Mouse (Mus musculus): ENCODE measurements at regions not wholly inside any gene's neighbourhood (a gene's known extent, or its start where the extent isn't known, plus 50 kb on each side); places are given as distances from the start of the nearest gene placed in this dataset.
A peak's percentile ranks its signal among the peaks of the same experiment; 100 is the strongest.

DNA sequence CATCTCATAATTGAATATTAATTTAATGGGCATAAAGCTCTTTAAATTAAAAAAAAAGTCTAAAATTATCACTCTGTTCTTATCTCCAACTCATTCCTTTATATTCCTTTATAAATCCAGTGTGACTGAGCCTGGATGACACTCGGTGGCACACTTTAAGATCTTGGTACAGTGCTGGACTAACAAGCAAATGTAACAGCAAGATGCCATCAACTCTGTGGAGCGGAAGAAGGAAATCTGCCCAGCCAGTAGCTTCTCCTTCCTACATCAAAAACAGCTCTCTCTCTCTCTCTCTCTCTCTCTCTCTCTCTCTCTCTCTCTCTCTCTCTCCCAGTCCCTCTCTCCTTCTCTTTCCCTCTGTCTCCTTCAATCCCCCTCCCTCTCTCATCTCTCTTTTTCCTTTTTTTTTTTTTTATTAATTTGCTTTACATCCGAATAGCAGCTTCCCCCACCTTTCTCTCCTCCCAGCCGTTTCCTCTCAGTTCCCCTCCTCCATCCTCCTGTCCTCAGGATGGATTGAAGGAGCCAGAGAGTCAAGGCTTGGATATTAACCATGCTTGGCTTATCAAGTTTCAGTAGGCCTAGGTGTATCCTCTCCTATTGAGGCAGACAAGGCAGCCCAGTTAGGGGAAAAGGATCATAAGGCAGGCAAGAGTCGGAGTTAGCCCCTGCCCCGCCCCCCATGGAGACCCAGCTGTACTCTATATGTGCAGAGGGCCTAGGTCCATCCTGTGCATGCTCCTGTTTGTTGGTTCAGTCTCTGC lies 130.4 kb upstream of the Tmtc2 start:
- DNase-seq: no peak

DNA sequence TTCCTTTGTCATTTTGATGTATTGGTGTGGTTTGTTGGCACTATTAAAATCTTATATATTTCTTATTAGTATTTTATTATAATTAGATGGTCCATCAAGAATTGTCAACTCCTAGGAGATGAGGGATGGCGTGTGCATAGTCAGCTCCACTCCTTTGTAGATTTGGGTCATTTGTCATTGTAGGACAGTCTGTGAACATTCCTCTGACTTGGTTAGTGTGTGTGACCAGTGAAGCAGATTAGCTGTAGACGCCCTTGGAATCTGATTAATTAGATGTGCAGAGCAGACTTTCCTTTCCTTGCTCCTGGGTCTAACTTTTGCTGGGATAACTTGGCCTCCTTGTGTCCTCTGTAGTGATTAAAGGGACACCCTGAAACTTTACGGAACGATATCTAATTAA lies 118.9 kb upstream of the Tmtc2 start:
- no peak for DNase-seq

DNA sequence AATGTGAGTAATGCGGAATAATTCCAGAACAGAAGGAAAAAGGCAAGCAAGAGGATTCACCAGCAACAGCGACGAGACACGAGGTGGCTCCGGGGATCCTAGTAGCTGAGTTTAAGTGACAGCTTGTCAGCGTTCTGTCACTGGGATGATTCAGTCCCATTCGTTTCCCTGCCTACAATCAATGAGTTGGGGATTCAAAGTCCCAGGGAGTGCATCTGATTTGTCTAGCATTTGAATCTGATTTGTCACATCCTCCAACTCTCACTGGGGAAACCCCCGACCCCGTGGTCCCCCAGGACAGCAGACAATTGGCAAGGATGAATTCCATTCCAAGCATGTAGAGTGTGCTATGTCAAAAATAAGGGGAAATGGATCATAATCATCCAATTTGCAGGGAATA lies 115.1 kb upstream of the Tmtc2 start:
- no peak for DNase-seq

DNA sequence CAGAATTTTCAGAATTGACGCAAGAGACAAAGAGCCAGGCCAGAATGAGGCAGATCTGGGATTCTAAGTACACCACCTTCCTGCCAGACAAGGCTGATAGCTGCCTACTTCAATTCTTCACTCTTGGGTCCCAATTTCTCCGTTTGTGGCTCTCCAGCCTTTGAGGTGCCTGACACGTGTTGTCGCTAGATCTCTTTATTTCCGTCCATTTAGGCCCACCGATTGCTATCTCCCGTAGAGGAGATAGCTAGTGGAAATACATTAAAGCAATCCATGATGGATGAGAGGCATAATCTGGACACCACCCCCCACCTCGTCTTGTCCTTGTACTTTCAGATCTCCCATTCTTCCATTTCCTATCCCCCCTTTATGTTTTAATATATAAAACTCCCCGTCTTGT lies 114.6 kb upstream of the Tmtc2 start:
- DNase-seq: no peak

DNA sequence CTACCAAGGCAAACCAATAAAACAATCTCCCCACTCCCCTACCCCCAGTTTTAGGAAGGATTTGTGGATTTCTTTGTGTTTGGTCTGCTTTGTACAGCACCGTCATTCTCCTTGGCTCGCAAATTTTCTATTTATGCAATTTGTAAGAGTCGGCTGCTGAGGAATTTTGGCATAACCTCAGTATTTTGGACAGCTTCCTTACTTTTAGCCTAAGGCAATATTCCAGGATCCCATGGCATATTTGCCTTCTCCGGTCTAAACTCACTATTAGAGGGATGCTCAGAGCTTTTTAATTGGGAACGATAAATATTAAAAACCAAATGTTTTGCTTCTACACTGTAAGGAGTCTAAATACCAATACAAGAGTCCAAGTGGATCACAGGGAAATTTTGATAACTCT lies 112.6 kb upstream of the Tmtc2 start:
- no peak for DNase-seq

DNA sequence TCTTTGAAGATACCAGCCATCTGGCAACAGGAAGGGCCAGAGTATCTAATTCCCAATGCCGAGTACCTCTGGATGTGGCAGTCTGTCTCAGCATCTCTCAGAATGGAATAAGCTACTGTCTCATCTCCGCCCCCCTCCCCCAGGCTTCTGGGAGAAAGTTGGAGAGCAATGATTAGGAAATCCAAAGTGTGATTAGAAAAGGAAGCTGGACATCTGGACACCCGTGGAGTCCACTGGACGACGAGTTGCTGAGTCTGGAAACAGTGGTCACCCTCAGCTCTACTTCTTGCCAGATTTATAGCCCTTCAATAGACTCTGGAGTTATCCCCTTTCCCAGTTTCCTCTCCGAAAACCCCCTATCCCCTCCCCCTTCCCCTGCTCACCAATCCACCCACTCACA lies 105.3 kb upstream of the Tmtc2 start:
- no peak for DNase-seq

DNA sequence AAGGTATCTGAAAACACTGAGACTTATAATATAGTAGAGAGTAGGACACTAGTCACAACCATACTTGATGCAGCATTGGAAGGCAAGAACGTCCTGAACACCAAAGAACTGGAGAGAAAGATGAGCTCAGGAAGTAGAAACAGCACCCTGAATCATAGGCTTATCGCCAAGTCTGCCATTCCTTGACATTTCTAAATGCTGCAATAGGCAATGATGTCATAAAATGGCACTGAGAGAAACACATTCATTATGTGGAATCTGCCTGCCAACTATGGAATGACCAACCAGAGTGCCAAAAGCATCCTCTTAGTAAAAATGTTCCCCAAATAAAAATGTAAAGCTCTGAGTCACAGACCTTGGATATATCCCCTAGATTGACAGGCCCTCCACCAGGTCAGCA lies 92.7 kb upstream of the Tmtc2 start:
- peak; percentile 25 for DNase-seq

DNA sequence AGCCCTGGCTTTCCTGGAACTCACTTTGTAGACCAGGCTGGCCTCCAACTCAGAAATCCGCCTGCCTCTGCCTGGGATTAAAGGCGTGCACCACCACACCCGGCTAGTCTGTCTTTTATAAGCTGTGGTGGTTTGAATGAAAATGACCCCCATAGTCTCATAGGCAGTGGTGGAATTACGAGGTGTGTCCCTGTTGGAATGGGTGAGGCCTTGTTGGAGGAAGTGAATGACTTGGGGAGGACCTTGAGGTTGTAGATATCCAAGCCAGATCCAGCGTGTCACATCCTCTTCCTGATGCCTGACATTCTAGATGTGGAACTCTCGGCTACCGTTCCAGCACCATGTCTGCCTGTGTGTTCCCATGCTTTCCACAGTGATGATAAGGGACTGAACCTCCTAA lies 86.5 kb upstream of the Tmtc2 start:
- DNase-seq: no peak

DNA sequence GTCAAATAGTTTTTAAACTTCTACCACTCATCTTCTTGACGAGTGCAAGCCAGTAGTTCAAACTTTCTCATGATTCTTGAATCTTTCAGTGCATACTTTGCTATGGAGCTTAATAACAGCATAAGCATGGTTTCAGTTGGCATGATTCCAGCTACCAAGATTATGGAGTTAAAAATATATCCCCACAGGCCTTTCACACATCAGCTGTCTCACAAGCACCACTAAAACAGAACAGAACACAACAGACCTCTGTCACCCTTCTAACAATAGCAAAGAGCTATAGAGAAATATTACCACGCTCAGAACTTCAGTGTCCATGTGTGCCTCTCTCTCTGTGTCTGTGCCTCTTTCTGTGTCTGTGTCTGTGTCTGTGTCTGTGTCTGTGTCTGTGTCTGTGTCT lies 82.5 kb upstream of the Tmtc2 start:
- DNase-seq: no peak

DNA sequence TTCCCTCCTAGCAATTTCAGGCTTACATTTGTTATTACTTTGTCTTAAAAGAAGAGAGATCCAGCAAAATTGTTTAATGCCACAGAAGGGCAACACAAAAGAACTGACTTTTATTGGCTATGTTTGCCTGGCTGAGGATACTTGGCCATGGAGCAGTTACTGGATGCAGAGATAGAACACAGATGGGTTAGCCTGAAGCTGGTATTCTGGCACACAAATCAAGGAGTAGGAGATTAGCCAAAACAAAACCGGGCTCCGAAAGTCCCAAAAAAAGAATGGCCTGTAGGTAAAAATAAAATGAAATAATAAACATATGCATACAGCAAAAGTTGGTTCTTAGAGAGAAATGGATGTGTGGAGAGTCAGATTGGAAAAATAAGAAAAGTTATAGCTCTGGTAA lies 78.2 kb upstream of the Tmtc2 start:
- DNase-seq: no peak

DNA sequence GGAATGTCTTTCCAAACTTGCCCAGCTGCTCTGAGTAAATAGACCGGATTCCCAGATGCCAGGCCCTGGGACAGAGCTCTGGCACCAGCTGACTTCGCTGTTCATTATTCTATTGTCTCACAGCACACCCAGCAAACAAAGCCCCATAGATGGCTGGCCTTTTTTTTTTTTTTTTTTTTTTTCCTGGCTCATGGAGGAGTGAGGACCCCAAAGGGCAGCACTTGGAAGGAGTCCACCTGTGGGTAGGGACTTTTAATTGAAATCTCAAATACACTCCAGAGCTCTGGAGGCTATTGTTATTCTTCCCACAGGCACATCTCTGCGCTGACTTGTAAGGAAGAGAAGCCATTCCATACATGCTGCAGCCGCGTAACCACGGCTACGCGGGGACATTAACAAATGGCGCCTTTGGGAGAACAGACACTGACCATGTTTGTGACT lies 64.8 kb upstream of the Tmtc2 start:
- DNase-seq: no peak

DNA sequence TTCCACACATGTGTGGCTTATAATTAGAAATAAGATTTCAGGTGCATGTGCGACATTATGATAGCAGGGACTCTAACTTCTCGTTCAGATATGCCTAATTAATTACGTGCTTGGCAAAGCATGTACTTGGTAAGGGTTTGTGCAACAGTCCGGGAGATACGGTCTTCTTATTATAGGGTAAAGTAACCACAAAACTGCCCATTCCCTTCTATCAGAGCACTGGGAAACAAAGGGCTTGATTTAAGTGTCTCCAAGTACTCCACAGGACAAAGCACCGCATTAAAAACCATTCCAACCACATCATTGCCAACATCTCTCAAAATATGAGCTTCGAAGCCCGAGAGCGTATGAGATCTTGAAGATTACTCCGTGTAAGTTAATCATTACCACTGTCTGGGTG lies 64.2 kb upstream of the Tmtc2 start:
- no peak for DNase-seq

DNA sequence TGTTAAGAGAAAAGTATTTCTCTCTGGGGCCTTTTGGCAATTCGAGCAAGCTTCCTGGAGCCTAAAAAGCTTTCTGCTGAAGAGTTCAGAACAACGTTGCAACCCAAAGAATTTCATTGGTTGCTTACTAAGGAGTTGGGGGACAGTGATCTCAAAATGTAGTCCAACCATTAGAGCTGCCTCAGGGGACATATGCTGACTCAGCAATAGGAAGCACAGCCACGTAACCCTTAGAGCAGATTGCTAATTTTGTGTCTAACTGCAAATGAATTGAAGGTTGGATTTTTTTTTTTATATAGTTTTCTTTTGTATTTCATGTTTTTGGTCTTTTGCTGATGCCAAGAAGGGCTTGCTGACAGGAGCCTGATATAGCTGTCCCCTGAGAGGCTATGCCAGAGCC lies 52.6 kb upstream of the Tmtc2 start:
- no peak for DNase-seq

DNA sequence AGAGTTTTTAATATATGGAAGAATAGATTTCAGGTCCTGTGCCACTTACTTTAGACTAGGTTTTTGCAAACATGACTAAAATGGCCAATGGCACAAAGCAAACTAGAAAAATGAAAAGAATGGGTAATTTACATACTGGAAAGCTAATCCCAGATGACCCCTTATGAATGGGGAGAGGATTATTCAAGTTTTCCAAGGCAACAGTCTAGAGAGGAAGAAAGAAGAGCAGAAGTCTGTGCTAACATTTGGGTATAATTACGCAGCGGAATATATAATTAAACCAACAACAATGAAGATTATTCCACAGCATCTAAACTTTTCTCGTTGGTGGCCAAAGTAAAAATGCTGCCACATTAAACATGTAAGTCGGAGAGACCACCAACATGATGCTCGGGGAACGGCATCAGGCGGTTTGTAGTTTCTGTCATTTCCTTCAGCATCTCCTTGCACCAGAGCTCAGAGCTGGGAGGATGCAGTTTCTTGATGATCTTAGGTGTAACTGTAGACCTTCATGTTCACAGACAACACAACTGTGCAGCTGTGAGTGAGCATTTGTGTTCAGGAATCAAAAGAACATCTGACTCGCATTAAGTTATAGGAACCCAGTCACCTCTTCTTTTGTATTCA lies 51.2 kb upstream of the Tmtc2 start:
- DNase-seq: no peak

Data from adrenal gland, postnatal 10 days (tissue).